Mouse (Mus musculus) myocyte (in vitro differentiated cells): ENCODE measurements around the gene Mical2.

ENCODE experiments used
- POLR2A ChIP-seq: IDR thresholded peaks from one replicate; pipeline ENCODE4 v1.6.1; 2011; ENCODE audit warnings: low read depth, mild to moderate bottlenecking, control low read depth, moderate library complexity; ENCODE audit not compliant: insufficient read length
- USF1 ChIP-seq: IDR thresholded peaks from one replicate; pipeline ENCODE4 v1.6.1; 2011; ENCODE audit warnings: low read depth, mild to moderate bottlenecking, control low read depth, moderate library complexity

GRCm38 (mm10) chr7:112200761-112201160 lies 24.9 kb upstream of the Mical2 start:
- no peak for TF ChIP-seq USF1
- TF ChIP-seq POLR2A = no peak
